Mouse (Mus musculus) MEL (cell line): ENCODE measurements around the gene Fa2h.

Experiments used
- CHD1 ChIP-seq: IDR thresholded peaks from 2 replicates; pipeline ENCODE4 v1.6.1; 2012; ENCODE audit warnings: low read depth, mild to moderate bottlenecking, inconsistent platforms, low read length, improper control_type of control experiment
- CTCF ChIP-seq, 3 experiments: IDR thresholded peaks in 2 of 3; conservative IDR thresholded peaks in 1 of 3; 2 replicates each; pipeline ENCODE4 v1.5.1; 2011 to 2012; ENCODE audit warnings: low read length in 3 of 3, low read depth in 2 of 3, mild to moderate bottlenecking in 2 of 3, improper control_type of control experiment in 1 of 3, inconsistent platforms in 1 of 3, mixed read lengths in 1 of 3, moderate library complexity in 1 of 3; ENCODE audit not compliant: control insufficient read depth in 1 of 3, insufficient read depth in 1 of 3, poor library complexity in 1 of 3, severe bottlenecking in 1 of 3
- ELF1 ChIP-seq: IDR thresholded peaks from 2 replicates; pipeline ENCODE4 v1.6.1; 2014; ENCODE audit warnings: low read depth, mild to moderate bottlenecking, inconsistent platforms, low read length, improper control_type of control experiment, moderate library complexity
- ETS1 ChIP-seq: IDR thresholded peaks from 2 replicates; pipeline ENCODE4 v1.6.1; 2012; ENCODE audit warnings: low read depth, mild to moderate bottlenecking, inconsistent platforms, low read length, improper control_type of control experiment, moderate library complexity
- HCFC1 ChIP-seq: IDR thresholded peaks from 2 replicates; pipeline ENCODE4 v1.6.1; 2012; ENCODE audit warnings: low read depth, mild to moderate bottlenecking, inconsistent platforms, low read length, improper control_type of control experiment, moderate library complexity
- MAFK ChIP-seq: IDR thresholded peaks from 2 replicates; pipeline ENCODE4 v1.6.1; 2011; ENCODE audit warnings: low read depth, mild to moderate bottlenecking, low read length, improper control_type of control experiment, borderline replicate concordance
- MAX ChIP-seq: IDR thresholded peaks from 2 replicates; pipeline ENCODE4 v1.6.1; 2011; ENCODE audit warnings: low read length, improper control_type of control experiment
- MEF2A ChIP-seq: IDR thresholded peaks from 2 replicates; pipeline ENCODE4 v1.6.1; 2014; ENCODE audit warnings: low read depth, mild to moderate bottlenecking, inconsistent platforms, low read length, improper control_type of control experiment; ENCODE audit not compliant: poor library complexity, insufficient replicate concordance, severe bottlenecking; ENCODE audit errors: extremely low read depth
- MYB ChIP-seq: IDR thresholded peaks from 2 replicates; pipeline ENCODE4 v1.6.1; 2011; ENCODE audit warnings: mild to moderate bottlenecking, low read depth, low read length, improper control_type of control experiment
- POLR2A ChIP-seq, 2 experiments: IDR thresholded peaks; 2 replicates each; pipeline ENCODE4 v1.6.1; 2011 to 2012; ENCODE audit warnings: low read length in 2 of 2, mild to moderate bottlenecking in 2 of 2, control low read depth in 1 of 2, improper control_type of control experiment in 1 of 2, low read depth in 1 of 2, moderate library complexity in 1 of 2; ENCODE audit not compliant: control insufficient read depth in 1 of 2, insufficient read depth in 1 of 2, poor library complexity in 1 of 2
- RCOR1 ChIP-seq: IDR thresholded peaks from 2 replicates; pipeline ENCODE4 v1.6.1; 2012; ENCODE audit warnings: low read depth, mild to moderate bottlenecking, inconsistent platforms, low read length, improper control_type of control experiment
- SIN3A ChIP-seq: IDR thresholded peaks from 2 replicates; pipeline ENCODE4 v1.6.1; 2012; ENCODE audit warnings: low read length, improper control_type of control experiment, inconsistent platforms
- UBTF ChIP-seq: IDR thresholded peaks from 2 replicates; pipeline ENCODE4 v1.6.1; 2012; ENCODE audit warnings: low read depth, mild to moderate bottlenecking, inconsistent platforms, low read length, improper control_type of control experiment, moderate library complexity, borderline replicate concordance; ENCODE audit not compliant: insufficient read depth
- USF2 ChIP-seq, 2 experiments: IDR thresholded peaks; 2 replicates each; pipeline ENCODE4 v1.6.1; 2011 to 2012; ENCODE audit warnings: improper control_type of control experiment in 2 of 2, low read length in 2 of 2, borderline replicate concordance in 1 of 2, inconsistent platforms in 1 of 2, low read depth in 1 of 2, mild to moderate bottlenecking in 1 of 2; ENCODE audit not compliant: insufficient read depth in 1 of 2

GRCm38 (mm10) chr8:111357433-111357832 is 36.2 kb downstream of the Fa2h start:
- TF ChIP-seq POLR2A (IDR thresholded peaks at IDR 0.05; ENCODE audit: control insufficient read depth in 1 of 2, insufficient read depth in 1 of 2, low read depth in 1 of 2, low read length in 2 of 2, poor library complexity in 1 of 2) (no peak), HCFC1 (no peak), CTCF (IDR thresholded peaks at IDR 0.05 in 2 of 3, conservative IDR thresholded peaks at IDR 0.05 in 1 of 3; ENCODE audit: control insufficient read depth in 1 of 3, insufficient read depth in 1 of 3, low read depth in 2 of 3, low read length in 3 of 3, poor library complexity in 1 of 3, severe bottlenecking in 1 of 3) (no peak), CHD1 (no peak), MAFK (no peak), UBTF (no peak), ELF1 (no peak), MYB (no peak), MAX (no peak), ETS1 (no peak), RCOR1 (no peak), USF2 (IDR thresholded peaks at IDR 0.05; ENCODE audit: borderline replicate concordance in 1 of 2, insufficient read depth in 1 of 2, low read depth in 1 of 2, low read length in 2 of 2) (no peak), MEF2A (no peak), SIN3A (no peak)
